Mouse (Mus musculus) CH12F3 (cell line): ENCODE data around the gene Drap1.
"Not testable (repeated sequence)": the region's sequence is repeated elsewhere in the genome, so short reads cannot be mapped to it uniquely, and the experiment has no call there.

Experiments used
- in situ Hi-C: fragments of 300-500 bp; cut with MboI; formaldehyde crosslinking; loops from 2 replicates; pipeline ENCODE4 v1.14.3; 2020; ENCODE audit warnings: low sequenced_read_pairs

Gene Drap1

GRCm38 (mm10) chr19:5421784-5422183 lies 3.0 kb downstream of the Drap1 start:
- in situ Hi-C loops = no loop called here

DNA sequence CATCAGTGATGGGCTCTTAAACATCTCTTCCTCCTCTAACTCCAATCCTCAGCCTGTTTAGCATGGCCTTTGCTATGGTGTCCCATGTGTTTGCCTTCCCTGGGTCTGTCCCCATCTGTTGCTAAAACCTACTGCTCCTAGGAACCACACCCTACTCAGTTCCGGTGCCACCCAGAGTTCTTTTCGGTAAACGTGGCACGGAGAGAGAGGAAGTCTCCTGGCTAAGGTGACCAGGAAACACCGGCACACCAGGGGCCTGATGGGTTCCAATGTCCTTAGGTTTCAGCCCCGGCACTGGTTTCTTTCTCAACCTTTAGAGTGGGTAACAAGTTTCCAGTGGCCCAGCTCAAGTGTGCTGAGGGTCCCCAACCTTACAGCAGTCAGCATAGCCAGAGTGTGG lies 4.2 kb downstream of the Drap1 start:
- in situ Hi-C loops = no loop called here

DNA sequence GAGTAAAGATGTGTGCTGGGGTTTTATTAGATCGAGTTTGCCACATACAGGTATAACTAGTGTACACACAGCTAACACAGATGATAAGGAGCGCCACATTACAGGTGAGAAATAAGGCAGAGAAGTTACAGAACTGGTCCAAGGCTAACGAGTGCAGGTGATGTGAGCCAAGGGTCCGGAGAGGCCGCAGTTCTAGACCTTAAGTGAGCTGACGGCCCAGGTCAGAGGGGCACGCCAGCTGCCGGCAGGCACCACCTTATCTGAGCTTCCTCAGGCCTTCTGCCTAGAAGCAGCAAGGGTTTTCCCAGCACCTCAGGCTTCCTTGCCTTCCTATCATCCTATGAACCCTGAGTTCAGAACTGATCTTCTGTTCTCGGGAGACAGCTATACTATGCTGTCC lies 5.1 kb downstream of the Drap1 start:
- in situ Hi-C loops = no loop called here

DNA sequence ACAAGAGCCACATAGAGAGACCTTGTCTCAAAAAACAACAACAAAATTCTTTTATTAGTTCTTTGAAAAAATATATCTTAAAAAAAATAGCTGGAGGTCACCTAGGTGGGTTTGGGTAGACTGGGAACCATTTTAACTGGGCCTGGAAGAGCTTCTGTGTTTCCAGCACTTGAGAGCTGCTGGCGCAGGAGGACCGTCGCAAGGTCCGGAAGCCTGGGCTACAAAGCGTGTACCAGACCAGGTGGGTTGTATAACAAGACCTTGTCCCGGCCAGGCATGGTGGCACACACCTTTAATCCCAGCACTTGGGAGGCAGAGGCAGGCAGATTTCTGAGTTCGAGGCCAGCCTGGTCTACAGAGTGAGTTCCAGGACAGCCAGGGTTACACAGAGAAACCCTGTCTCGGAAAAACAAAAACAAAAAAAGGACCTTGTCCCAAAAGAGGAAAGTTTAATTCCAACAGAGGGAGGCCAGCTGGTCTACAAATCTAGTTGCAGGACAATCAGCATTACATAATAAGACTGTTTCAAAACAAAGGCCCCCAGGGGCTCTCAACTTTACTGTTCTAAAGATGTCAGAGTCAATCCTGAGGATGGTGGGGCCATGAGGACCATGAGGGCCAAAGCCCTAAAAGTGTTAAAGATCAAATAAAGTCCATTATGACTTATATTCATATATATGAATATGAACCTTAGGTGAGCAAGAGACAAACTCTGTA lies 5.9 kb downstream of the Drap1 start:
- in situ Hi-C loops = no loop called here

DNA sequence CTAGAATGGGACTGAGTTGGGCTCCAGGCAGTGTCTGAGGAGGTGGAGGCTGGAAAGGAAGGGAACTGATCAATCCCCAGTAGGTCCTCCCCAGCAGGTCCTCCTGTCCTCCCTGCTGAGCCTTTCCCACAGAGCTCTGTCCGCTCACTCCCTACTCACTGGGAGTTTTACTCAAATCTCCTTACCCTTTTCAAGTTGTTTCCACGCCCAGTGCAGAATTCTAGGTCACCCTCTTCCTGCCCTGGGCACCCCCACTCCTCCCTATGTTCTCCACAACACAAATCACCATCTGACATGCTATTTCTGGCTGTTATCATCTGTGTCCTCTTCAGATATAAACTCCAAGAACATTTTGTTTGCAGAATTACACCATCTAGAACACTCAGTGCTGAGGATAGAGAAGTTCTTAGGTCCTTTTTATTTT lies 10.2 kb downstream of the Drap1 start:
- in situ Hi-C loops = no loop called here

GRCm38 (mm10) chr19:5413840-5414239 lies 10.9 kb downstream of the Drap1 start:
- in situ Hi-C loops = no loop called here

GRCm38 (mm10) chr19:5411961-5412360 lies 12.8 kb downstream of the Drap1 start:
- in situ Hi-C loops = no loop called here

DNA sequence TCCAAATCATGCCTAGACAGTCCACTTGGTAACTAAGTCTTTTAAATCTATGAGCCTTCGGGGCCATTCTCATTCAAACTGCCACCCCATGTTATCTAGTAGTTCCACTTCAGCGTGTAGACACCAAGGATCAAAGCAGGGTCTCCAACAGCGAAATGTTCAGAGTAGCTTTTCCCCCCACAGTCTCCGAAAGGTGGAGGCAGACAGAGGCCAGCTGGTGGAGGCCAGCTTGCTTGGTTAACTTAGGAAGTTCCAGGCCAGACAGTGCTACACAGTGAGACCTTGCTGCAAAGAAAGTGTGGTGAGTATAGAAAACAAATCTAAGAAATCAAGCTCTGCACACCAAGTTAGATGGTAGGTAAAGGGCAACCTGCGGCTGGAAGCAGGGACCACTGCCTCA lies 14.1 kb downstream of the Drap1 start:
- in situ Hi-C loops = no loop called here

- in situ Hi-C loops = no loop called here
These were observed 15.7 kb downstream of the Drap1 start for GRCm38 (mm10) chr19:5409068-5409467.

DNA sequence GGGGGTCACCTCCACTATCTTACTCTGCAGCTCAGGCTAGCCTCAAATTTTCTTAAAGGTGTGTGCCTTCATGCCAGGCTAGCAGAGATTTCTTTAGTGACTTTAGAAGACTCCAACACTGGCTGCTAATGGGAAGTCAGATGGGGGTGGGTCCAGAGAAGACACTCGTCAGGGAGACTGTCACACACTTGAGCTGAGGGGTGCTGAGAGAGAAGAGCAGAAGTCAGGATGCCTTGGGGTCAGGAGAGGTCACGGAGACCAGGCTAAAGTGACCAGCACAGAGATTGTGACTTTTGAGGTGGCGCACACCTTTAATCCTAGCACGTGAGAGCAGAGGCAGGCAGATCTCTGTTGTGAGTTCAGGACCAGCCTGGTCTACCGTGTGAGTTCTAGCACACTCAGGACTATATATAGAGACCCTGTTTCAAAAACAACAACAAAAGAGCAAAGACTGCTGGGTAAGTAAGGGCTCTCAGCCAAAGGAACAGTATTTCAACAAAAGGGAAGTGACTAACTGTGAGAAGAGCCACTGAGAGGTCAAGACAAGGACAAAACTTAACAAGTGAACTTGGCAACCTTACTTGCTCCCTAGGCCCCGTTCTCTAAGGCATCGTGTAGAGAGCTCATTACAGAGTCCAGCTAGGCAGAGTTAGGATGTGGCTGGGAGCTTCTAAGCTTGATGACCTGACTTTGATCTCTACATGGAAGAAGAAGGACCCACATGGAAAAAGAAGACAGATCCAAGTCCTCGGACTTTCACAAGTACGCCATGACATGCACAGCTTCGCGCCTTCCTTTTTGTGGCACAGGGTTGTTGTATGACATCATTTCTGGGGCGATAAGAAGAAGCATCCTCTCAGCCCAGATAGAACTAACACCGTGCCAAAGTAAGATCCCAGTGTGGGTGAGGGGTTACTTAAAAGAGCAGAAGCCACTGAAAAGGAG lies 16.4 kb downstream of the Drap1 start:
- in situ Hi-C loops = no loop called here

GRCm38 (mm10) chr19:5407133-5407532 lies 17.6 kb downstream of the Drap1 start:
- in situ Hi-C loops = no loop called here

DNA sequence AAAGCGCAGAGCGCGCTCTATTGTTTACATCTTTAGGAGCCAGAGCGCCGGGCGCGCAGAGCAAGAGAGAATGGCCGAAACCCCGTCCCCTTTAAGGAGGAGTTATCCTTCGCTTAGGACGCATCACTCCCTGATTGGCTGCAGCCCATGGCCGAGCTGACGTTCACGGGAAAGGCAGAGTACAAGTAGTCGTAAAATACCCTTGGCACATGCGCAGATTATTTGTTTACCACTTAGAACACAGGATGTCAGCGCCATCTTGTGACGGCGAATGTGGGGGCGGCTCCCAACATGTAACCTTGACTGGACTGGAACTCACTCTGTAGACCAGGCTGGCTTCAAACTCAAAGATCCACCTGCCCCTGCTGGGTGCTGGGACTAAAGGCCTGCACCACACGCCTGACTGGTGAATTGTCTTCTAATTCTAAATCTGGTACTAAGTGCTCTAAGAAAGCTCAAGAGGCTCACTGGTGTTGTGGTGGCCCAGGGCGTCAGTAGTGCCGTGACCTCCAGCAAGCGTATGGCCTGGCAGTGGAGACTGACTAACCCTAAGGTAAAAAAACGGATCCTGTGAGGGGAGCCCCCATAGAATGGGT lies 18.1 kb downstream of the Drap1 start:
- in situ Hi-C loops = not testable (repeated sequence)

GRCm38 (mm10) chr19:5405924-5406323 lies 18.9 kb downstream of the Drap1 start:
- in situ Hi-C loops = no loop called here

DNA sequence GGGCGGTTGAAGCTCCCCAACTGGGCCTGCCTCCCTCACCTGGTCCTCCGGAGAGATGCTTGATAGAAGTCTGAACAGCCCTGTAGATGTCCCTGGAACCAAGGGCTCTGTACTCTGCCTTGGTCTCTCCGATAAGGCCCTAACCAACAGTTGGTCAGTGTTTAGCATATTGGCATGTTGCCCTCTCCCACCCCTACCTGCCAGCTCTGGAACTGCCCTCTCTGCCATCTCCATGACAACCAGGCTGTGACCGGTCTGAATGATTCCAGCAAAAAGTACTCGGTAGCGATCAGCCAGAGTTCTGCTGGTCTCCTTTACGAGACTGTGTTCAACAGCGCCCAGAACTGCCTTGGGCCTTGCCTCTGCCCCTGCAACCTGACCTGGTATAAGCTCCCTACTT lies 22.5 kb downstream of the Drap1 start, which contains the start of gene Tsga10ip:
Tsga10ip (minus strand) TSS at position 234 of the 400 bp plus-strand sequence.
- in situ Hi-C loops = no loop called here

DNA sequence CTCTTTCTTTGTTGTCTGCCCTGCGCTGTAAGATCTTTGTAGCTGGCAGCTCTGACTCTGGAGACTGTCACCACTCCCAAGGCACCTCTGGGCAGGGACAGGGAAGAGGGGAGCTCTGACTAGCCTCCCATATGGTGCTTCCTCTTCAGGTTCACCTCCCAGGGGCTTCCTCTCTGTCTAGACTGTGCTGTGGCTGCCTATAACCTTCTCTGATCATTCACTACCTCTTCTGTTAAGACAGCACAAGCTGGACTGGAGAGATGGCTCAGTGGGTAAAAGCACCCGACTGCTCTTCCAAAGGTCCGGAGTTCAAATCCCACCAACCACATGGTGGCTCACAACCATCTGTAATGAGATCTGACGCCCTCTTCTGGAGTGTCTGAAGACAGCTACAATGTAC lies 23.7 kb downstream of the Drap1 start:
- in situ Hi-C loops = not testable (repeated sequence)

DNA sequence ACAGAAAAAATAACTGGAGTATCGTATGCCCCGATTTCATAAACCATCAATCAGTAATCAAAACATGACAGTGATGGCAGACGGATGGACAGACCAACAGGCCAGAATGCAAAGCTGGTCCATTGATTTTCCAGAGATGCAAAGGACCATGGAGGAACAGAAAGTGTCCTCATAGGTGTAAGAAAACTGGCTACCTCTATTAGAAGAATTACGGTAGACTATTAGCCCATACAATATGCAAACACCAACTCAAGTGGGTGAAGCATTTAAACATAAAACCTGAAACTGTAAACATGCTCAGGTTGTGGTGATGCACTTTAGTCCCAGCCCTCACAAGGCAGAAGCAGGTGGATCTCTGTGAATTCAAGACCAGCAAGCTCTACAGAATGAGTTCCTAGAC lies 29.4 kb downstream of the Drap1 start:
- in situ Hi-C loops = no loop called here

- in situ Hi-C loops = no loop called here
These were observed 30.6 kb downstream of the Drap1 start for GRCm38 (mm10) chr19:5394168-5394567.

DNA sequence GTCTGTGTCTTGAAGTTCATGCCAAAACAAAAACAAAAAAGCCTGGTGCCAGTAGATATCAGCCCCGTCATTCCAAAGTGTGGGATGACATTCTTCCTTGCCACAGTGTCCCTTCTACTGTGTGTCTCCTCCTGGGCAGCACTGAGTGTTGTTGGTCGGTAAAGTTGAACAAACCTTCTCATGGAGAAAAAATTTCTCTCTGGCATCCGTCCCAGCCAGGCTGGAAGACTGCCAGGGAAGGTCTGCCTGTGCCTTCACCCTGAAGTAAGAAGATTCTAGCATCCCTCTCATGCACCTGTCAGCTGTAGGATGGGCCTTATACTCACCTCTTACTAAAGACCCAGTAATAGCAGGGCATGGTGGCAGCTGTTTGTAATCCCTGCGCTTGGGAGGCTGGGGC lies 31.9 kb downstream of the Drap1 start:
- in situ Hi-C loops = no loop called here

GRCm38 (mm10) chr19:5390416-5390815 lies 34.4 kb downstream of the Drap1 start:
- in situ Hi-C loops = no loop called here

- in situ Hi-C loops = no loop called here
These were observed 35.1 kb downstream of the Drap1 start for GRCm38 (mm10) chr19:5389647-5390046.

- in situ Hi-C loops = no loop called here
These were observed 36.1 kb downstream of the Drap1 start, which contains the start of gene Sart1 for GRCm38 (mm10) chr19:5388588-5389242. TSS of gene Sart1 (minus strand) at chr19:5388703.
